In the genomic region with DNA sequence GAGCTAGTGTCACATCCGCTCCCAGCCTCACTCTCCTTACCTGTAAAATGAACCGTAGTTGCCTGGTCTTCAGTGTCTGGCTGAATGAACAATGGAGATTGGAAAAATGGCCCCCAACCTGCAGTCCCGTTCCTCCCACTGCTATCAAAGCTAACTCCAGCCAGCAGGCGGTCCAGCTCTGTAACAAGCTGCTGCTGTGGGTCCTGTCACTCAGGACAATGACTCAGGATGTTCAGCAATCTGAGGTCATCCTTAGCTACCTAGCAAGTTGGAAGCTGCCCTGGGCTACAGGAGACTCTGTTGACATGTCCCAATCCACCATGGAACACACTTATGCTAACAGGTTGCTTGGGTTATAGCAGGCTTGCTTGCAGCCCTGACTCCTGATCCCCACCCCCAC, we compare ENCODE assay signal across 37 mouse cellular contexts. TPM values are rescaled to one million over a fixed set of nuclear protein-coding genes. Genes with fewer than 3 reads are reported as not detected.
A peak's percentile ranks its signal among the peaks of the same experiment; 100 is the strongest.
DNase-seq lines count a peak whose midpoint lies in the region; ATAC-seq and TF ChIP-seq lines count a peak whose summit lies in the region.
"Had no signal": no experiment of that assay in that cellular context is flagged by ENCODE, and none has a peak within 500 bp of the region (broad histone marks: within the 10 kb centered on the region; RNA-seq: fewer than 3 reads in every experiment).

No protein-coding gene starts in this region.

- TF ChIP-seq CTCF in E14TG2a.4 (conservative IDR thresholded peaks at IDR 0.05; ENCODE audit: low read length) = no peak
- TF ChIP-seq CTCF in lung, adult 2 months (IDR thresholded peaks at IDR 0.05; ENCODE audit: insufficient read depth, low read length) = no peak

- H3K4me3 ChIP-seq in E14TG2a.4 (replicated peaks; ENCODE audit: low read length) = peak overlapping the region; percentile 46
- no peak overlapping the region for H3K4me3 ChIP-seq in lung, adult 2 months (replicated peaks; ENCODE audit: extremely low read depth, low read depth, low read length)
- H3K4me3 ChIP-seq: embryonic facial prominence, embryonic 10.5 days; embryonic facial prominence, embryonic 13.5 days; erythroblast, embryonic 14.5 days; forebrain, embryonic 12.5 days; forebrain, embryonic 15.5 days; hindbrain, embryonic 10.5 days; hindbrain, embryonic 13.5 days; intestine, embryonic 15.5 days had no signal

- no peaks in the 10 kb centered on the region for H3K27me3 ChIP-seq in E14TG2a.4 (ENCODE audit: insufficient read depth, low read length)
- H3K27me3 ChIP-seq: embryonic facial prominence, embryonic 13.5 days; forebrain, embryonic 15.5 days had no signal

- TF ChIP-seq POLR2A in lung, adult 2 months (IDR thresholded peaks at IDR 0.05; ENCODE audit: borderline replicate concordance, extremely low read depth, low read depth, low read length) = no peak

- H3K9me3 ChIP-seq in E14TG2a.4 (ENCODE audit: low read length) = no peaks in the 10 kb centered on the region
- H3K9me3 ChIP-seq: embryonic facial prominence, embryonic 10.5 days; embryonic facial prominence, embryonic 13.5 days; forebrain, embryonic 12.5 days; forebrain, embryonic 15.5 days; hindbrain, embryonic 10.5 days; hindbrain, embryonic 13.5 days; intestine, embryonic 15.5 days had no signal

- ATAC-seq in megakaryocyte, adult 5-6 weeks (ENCODE audit: poor library complexity, severe bottlenecking) = no peak
- ATAC-seq: CD4-positive, CD25-positive, alpha-beta regulatory T cell, adult 4 months; forebrain, embryonic 15.5 days; hindbrain, embryonic 16.5 days; intestine, embryonic 15.5 days had no signal

- peaks cover 6% of the 10 kb centered on the region; the same call in 1 of the 2 replicates for H3K36me3 ChIP-seq in E14TG2a.4 (ENCODE audit: insufficient read depth, low read length)
- H3K36me3 ChIP-seq: embryonic facial prominence, embryonic 10.5 days; embryonic facial prominence, embryonic 13.5 days; forebrain, embryonic 12.5 days; forebrain, embryonic 15.5 days; hindbrain, embryonic 10.5 days; hindbrain, embryonic 13.5 days; intestine, embryonic 15.5 days had no signal

- peaks cover 73% of the 10 kb centered on the region for H3K4me1 ChIP-seq in E14TG2a.4 (replicated peaks; ENCODE audit: low read depth, low read length)
- H3K4me1 ChIP-seq in lung, adult 2 months (ENCODE audit: control insufficient read depth, insufficient read depth, low read length) = peaks cover 3% of the 10 kb centered on the region; the same call in 1 of the 2 replicates
- H3K4me1 ChIP-seq: embryonic facial prominence, embryonic 13.5 days; forebrain, embryonic 15.5 days; hindbrain, embryonic 13.5 days; intestine, embryonic 15.5 days had no signal

- 88% methylated on average over 4 of the region's 4 CpGs for WGBS in lung, adult 2 months

- intact Hi-C loops in heart, postnatal 36 days (cut with DNase I) = no loop called here

- DNase-seq in heart, adult 11 months = peak; percentile 82
- DNase-seq in heart, postnatal 36 days = no peak
- DNase-seq in R1 (ENCODE audit: low read depth, low spot score) = peak; percentile 79
- no peak for DNase-seq in lung, adult 2 months
- DNase-seq: adrenal gland, postnatal 25 days; cerebellum, adult 11-12 months; cerebellum, adult 8-10 months; cerebellum, postnatal 10 days; cerebellum, postnatal 36 days; embryo, embryonic 11 days; gastrocnemius, postnatal 10 days; gastrocnemius, postnatal 36 days; kidney, adult 18-20 months had no signal

RNA-seq across cellular contexts. Expression of gene Fgf15, which starts 23.2 kb away (rescaled TPM):
- total RNA-seq in heart, postnatal 36 days (2021) = not detected
- not detected in 2 replicates for total RNA-seq in megakaryocyte, adult 5-6 weeks (2015)
- total RNA-seq in megakaryocyte, adult 5-6 weeks (2017) = not detected in 2 replicates
- not detected in 2 replicates for polyA plus RNA-seq in lung, adult 2 months (2012; rRNA removed)
- total RNA-seq: adrenal gland, postnatal 25 days; gastrocnemius, adult 18-20 months; gastrocnemius, postnatal 10 days; gastrocnemius, postnatal 36 days; granulocyte monocyte progenitor cell, adult 5-6 weeks; heart, adult 8-10 months; heart, postnatal 25 days had no signal
- polyA plus RNA-seq: CD4-positive, CD25-positive, alpha-beta regulatory T cell, adult 4 months; cortical plate, adult 2 months; erythroblast, embryonic 14.5 days; heart, embryonic 14.5 days; heart, postnatal 0 days had no signal

RNA-seq across cellular contexts. Expression of gene Fgf4, which starts 26.0 kb away (rescaled TPM):
- not detected for total RNA-seq in heart, postnatal 36 days (2021)
- not detected in 2 replicates for total RNA-seq in megakaryocyte, adult 5-6 weeks (2015)
- total RNA-seq in megakaryocyte, adult 5-6 weeks (2017) = not detected in 2 replicates
- polyA plus RNA-seq in lung, adult 2 months (2012; rRNA removed) = not detected in 2 replicates
- total RNA-seq: adrenal gland, adult 18-20 months; adrenal gland, postnatal 25 days; gastrocnemius, adult 18-20 months; granulocyte monocyte progenitor cell, adult 5-6 weeks; heart, adult 8-10 months; heart, postnatal 25 days; MEL had no signal
- polyA plus RNA-seq: brain, embryonic 14.5 days; C2C12; cortical plate, adult 2 months; erythroblast, embryonic 14.5 days; forebrain, embryonic 12.5 days; forebrain, embryonic 15.5 days; heart, embryonic 11.5 days; heart, embryonic 14.5 days; heart, postnatal 0 days; hindbrain, embryonic 10.5 days; hindbrain, embryonic 13.5 days; hindbrain, embryonic 16.5 days; intestine, embryonic 15.5 days had no signal

RNA-seq across cellular contexts. Expression of gene Fgf3, which starts 35.3 kb away (rescaled TPM):
- not detected for total RNA-seq in heart, postnatal 36 days (2021)
- 0.66 and 0.96 TPM in 2 replicates for total RNA-seq in megakaryocyte, adult 5-6 weeks (2015)
- 0.20 and 0.51 TPM in 2 replicates for total RNA-seq in megakaryocyte, adult 5-6 weeks (2017)
- polyA plus RNA-seq in lung, adult 2 months (2012; rRNA removed) = not detected in 2 replicates
- total RNA-seq: gastrocnemius, adult 18-20 months; gastrocnemius, postnatal 10 days; gastrocnemius, postnatal 36 days; heart, adult 8-10 months; heart, postnatal 25 days; MEL had no signal
- polyA plus RNA-seq: C2C12; CD4-positive, CD25-positive, alpha-beta regulatory T cell, adult 4 months; heart, embryonic 14.5 days; heart, postnatal 0 days; intestine, embryonic 15.5 days had no signal

RNA-seq across cellular contexts. Expression of gene LTO1, which starts 41.7 kb away (rescaled TPM):
- total RNA-seq in heart, postnatal 36 days (2021) = 10 to 100 TPM; 13.8 to 15.4 TPM
- total RNA-seq in megakaryocyte, adult 5-6 weeks (2015) = 13.8 and 14.5 TPM in 2 replicates
- total RNA-seq in megakaryocyte, adult 5-6 weeks (2017) = 49.5 and 53.8 TPM in 2 replicates
- polyA plus RNA-seq in lung, adult 2 months (2012; rRNA removed) = 13.5 and 17.7 TPM in 2 replicates

Comparison
In these comparisons a context has a peak if more than half of its experiments do, and no peak if none do; other contexts are left out.
1. DNase-seq: peak in heart, adult 11 months (single experiment) and R1 (single experiment); none in heart, postnatal 36 days (0 of 2) and lung, adult 2 months (single experiment).